Mouse (Mus musculus): ENCODE measurements around the gene Pla2g7.

Gene Pla2g7

DNA sequence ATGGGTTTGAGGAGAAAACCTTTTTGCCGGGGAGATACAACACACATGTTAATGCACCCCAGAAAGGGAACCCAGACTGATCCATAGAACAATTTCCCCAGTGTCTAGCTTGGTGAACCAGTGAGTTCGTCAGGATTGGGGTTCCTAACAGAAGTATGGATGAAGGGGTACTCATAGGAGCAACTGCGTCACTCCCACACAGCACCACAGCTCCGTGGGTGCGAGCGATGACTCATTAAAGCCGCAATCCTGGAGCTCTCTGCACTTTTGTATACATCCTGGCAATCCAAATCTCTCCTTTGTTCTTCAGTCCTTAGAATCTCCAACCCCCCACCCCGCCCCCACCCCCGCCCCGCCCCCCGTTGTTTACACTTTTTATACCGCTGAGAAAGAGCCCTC lies 306 bp upstream of the Pla2g7 start:
- in situ Hi-C loops (cut with MboI; ENCODE audit: low pct_unique_long_range_greater_than_20kb in 1 of 2, low sequenced_read_pairs in 2 of 2, unreplicated experiment in 1 of 2), result no loop called here

DNA sequence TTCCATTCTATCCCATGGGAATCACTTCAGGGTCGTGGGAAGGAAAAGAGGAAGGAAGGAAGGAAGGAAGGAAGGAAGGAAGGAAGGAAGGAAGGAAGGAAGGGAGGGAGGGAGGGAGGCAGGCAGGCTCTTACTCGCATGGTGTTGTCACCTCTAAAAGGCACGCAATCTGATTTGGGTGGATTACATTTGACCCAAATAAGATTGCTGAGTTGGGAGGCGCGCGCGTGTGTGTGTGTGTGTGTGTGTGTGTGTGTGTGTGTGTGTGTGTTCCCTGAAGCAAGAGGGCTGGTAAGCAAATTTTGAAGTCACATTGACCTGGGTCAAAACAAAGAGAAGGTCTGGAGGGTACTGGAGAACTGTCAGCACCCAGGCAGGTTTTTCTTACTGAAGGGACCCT lies 1.4 kb downstream of the Pla2g7 start:
- in situ Hi-C loops (cut with MboI; ENCODE audit: low pct_unique_long_range_greater_than_20kb in 1 of 2, low sequenced_read_pairs in 2 of 2, unreplicated experiment in 1 of 2), result no loop called here

DNA sequence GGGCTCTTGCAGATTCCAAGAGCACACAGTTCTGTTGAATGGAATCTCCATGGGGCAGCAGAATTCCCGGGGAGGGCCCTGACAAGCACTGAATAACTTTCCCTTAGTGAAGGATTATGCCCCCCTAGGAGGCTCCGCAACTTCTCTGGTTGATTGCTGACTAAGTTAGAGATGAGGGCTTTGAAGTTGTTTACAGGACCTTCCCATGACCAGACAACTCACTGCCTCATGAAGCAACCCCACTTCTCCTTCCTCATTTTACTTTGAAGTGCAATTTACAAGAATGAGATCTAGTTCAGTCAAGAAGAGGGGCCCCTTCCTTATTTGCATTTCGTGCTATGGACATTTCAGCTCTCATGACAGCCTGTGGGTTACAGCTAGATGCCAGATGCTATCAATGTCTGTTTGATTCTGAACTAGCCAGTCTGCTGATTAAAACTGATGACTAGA lies 5.8 kb downstream of the Pla2g7 start:
- in situ Hi-C loops (cut with MboI; ENCODE audit: low pct_unique_long_range_greater_than_20kb in 1 of 2, low sequenced_read_pairs in 2 of 2, unreplicated experiment in 1 of 2), result no loop called here

DNA sequence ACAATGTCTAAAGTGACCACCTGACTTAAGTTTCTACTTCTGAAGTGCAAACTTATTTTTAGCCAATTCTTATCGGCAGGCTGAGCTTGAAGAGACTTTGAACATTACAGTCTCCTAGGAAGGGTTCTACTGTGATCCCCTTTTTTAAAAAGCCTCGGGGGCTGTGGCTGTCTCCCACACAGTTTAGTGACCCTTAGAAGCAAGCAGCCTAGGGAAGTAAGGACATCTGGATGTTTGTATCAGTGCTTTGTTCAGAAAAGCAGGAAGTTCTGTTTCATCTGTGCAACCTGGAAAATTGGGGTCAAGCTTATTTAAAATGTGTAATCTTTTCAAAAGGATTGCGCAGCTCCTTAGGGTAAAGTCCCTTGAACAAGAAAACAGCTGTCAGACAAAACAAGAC lies 12.6 kb downstream of the Pla2g7 start:
- in situ Hi-C loops (cut with MboI; ENCODE audit: low pct_unique_long_range_greater_than_20kb in 1 of 2, low sequenced_read_pairs in 2 of 2, unreplicated experiment in 1 of 2), result no loop called here

DNA sequence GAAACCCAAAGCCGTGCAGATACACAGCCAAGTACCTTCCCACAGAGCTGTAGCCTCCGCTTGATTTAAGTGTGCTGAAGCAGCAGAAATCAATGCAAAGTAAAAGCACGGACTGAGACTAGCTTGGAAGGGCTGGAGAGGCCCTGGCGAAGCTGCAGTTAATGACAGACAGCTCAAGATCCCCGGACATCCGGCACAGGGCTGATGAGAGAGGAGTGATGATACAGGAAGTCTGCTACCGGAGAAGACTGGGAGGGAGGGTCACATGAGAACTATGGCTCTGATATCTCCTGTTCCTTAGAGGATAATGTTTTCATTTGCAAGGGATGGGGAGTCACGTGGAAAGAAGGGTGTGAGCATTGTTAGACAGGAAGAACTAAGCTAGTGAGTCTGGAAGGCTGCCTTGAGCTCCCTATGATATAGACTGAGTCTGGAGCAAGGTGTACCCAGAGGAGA lies 13.1 kb downstream of the Pla2g7 start:
- in situ Hi-C loops (cut with MboI; ENCODE audit: low pct_unique_long_range_greater_than_20kb in 1 of 2, low sequenced_read_pairs in 2 of 2, unreplicated experiment in 1 of 2), result no loop called here

DNA sequence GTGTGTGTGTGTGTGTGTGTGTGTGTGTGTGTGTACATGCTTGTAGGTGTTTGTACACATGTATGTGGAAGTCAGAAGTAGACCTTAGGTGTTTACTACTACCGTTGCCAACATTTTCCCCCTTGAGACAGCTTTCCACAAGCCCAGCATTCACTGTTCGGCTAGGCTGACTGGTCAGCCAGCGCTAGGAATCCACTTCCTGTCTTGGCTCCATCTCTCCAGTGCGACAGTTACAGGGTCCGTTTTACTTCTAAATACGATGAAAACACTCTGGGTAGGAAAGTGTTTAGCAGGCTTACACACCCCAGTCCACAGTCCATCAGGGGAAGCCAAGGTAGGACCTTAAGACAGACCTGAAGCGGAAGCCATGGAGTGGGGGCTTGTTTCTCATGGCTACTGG lies 16.9 kb downstream of the Pla2g7 start:
- in situ Hi-C loops (cut with MboI; ENCODE audit: low pct_unique_long_range_greater_than_20kb in 1 of 2, low sequenced_read_pairs in 2 of 2, unreplicated experiment in 1 of 2), result no loop called here

DNA sequence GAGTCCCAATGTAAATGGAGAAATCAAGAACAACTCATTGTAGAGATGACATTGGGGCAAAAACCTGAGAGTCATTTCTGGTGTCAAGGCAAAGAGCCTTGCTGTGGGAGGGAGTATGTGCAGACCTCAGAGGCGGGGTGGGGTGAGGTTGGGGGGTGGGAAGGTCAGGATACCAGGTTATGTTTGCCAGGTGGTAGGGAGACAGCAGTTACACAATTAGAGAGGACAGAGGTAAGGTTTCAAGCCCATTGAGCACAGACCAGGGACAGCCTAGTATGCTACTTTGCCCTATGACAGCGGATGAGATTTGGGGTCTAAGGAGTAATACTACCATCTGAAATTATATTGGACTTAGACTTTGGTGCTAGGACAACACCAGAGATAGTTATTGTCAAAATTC lies 19.4 kb downstream of the Pla2g7 start:
- in situ Hi-C loops (cut with MboI; ENCODE audit: low pct_unique_long_range_greater_than_20kb in 1 of 2, low sequenced_read_pairs in 2 of 2, unreplicated experiment in 1 of 2), result no loop called here

DNA sequence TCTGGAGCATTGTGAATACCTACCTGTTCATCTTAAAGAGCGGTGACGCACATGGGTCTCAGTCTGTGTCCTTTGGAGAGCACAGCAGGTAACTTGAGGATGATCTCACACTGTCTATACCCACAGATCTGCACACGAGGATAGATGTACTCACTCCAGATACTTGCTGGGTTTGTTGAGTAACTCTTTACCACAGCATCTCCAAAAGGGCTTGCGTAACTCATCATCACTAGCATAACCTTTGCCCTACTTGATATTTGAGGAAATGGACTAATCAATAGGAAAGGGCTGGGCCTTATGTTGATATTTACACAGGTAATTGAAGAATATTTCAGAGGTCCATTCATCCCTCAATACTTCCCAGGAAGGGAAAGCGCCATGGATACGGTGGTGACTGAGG lies 21.9 kb downstream of the Pla2g7 start:
- in situ Hi-C loops (cut with MboI; ENCODE audit: low pct_unique_long_range_greater_than_20kb in 1 of 2, low sequenced_read_pairs in 2 of 2, unreplicated experiment in 1 of 2), result loop anchor here in 1 of 2 experiments (10.0 kb wide), 1 partner anchor 55 kb away; no protein-coding TSS in a partner anchor

DNA sequence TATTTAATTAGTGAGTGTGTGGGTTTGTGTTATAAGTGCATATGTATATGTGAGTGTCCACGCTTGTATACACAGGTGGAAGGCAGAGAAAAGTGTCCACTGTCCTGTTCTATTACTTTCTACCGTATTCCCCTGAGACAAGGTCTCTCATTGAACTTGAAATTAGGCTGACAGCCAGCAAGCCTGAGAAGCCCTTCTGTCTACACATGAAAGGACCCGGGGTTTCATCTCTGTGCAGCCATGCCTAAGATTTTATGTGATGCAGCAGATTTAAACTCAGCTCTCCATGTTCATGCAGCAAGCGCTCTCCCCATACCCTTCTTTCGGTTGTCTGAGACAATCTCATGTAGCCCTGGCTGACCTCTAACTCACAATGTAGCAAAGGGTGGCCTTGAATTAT lies 22.6 kb downstream of the Pla2g7 start:
- in situ Hi-C loops (cut with MboI; ENCODE audit: low pct_unique_long_range_greater_than_20kb in 1 of 2, low sequenced_read_pairs in 2 of 2, unreplicated experiment in 1 of 2), result loop anchor here in 1 of 2 experiments (10.0 kb wide), 1 partner anchor 56 kb away; no protein-coding TSS in a partner anchor

DNA sequence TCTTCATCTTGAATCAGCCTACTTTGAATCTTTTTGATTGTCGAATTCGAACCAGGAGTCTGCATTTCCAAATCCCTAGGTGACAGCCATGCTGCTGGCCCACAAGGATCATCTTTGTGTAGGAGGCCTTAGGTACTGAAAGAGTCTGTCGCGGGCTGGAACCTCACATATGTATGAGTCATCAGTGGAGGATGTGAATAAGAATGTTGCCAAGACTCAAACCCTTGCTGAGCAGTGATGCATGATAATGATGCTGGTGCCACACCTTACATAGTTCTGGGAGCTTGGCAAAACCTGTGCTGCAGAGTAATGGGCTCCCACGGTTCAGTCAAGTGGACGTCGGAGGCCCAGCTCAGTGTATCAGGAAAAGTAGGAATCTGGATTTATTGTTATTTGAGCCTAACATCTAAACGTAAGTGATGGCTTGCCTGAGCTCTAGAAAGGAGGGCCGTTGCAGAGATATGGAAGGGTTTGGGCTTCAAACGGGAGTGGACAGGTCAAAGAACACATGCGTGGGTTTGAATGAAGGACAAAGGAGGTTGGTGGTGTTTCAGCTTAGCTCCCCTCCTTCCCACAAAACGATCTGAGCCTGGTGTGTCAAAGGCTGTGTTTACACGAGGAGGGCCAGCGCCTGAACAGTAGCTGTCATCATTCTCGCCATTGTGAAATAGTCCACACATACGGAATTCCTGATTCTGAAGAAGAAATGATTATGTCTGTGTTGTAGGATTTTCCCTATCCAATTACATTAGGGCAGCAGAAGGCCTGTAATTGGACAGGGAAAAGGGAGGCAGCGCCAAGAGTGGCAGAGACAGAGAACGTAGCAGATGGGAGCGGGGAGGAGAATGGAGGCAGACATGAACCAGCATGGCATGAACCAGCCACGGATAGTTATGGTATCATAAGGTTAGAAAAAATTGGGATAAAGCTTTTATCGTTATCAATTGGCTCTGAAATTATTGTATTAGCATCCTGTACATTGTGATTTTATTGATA lies 24.7 kb downstream of the Pla2g7 start:
- in situ Hi-C loops (cut with MboI; ENCODE audit: low pct_unique_long_range_greater_than_20kb in 1 of 2, low sequenced_read_pairs in 2 of 2, unreplicated experiment in 1 of 2), result loop anchor here in 1 of 2 experiments (10.0 kb wide), 1 partner anchor 58 kb away; no protein-coding TSS in a partner anchor

DNA sequence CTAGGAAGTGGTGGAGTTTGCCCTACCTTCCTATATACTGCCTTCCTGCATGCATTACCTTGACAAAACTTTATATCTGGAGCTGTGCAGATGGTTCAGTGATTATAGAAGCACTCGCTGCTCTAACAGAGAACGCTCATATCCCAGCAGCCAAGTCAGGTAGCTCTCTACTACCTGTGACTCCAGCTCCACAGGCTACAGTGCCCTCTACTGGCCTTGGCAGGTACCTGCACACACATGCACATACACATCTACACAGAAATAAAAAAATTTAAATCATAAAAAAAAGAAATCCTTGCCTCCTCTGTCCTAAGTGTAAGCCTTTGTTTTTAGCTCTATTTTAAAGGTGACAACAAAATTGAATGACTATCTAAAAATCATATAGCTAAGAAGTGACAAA lies 29.8 kb downstream of the Pla2g7 start:
- in situ Hi-C loops (cut with MboI; ENCODE audit: low pct_unique_long_range_greater_than_20kb in 1 of 2, low sequenced_read_pairs in 2 of 2, unreplicated experiment in 1 of 2), result loop anchor here in 1 of 2 experiments (10.0 kb wide), 1 partner anchor 63 kb away; no protein-coding TSS in a partner anchor

DNA sequence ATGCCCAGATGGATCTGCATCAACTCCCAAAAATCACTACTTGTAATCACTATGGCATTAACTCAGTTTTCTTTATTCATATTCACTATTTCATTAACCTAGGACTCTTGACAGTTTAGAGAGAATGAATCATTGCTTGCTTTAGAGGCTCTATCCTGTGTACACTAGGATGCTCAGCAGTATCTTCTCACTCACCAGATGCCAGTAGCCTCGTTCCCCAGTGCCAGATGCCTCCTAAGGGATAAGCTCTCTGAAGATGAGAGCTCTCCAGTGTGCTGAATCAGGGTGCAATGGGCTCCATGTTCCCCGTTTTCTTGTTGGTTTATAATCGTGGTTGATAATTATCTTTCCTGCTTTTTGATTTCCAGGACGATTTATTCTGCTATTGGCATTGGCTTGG lies 30.8 kb downstream of the Pla2g7 start:
- in situ Hi-C loops (cut with MboI; ENCODE audit: low pct_unique_long_range_greater_than_20kb in 1 of 2, low sequenced_read_pairs in 2 of 2, unreplicated experiment in 1 of 2), result loop anchor here in 1 of 2 experiments (10.0 kb wide), 1 partner anchor 64 kb away; no protein-coding TSS in a partner anchor

DNA sequence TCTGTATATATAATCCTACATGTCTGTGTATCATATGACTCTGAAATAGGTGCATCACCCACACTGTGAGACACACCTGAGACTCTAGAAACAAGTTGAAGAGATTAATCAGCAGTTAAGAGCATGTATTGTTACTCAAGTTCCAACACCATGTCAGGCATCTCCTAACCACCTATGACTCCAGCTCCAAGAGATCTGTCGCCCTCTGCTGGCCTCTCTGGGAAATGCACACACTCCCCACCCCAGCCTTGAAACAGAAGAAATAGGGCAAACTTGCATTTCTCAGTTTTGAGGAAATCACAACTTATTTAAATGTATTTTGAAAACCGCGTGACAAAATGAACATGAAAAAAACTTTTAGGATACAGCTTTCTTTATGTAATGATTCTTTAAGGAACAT lies 38.8 kb downstream of the Pla2g7 start:
- in situ Hi-C loops (cut with MboI; ENCODE audit: low pct_unique_long_range_greater_than_20kb in 1 of 2, low sequenced_read_pairs in 2 of 2, unreplicated experiment in 1 of 2), result loop anchor here (5.0 to 25.0 kb wide), 2 partner anchors 89 to 344 kb away; partner anchors contain the start of gene Adgrf1 (in 1 of the 2)

DNA sequence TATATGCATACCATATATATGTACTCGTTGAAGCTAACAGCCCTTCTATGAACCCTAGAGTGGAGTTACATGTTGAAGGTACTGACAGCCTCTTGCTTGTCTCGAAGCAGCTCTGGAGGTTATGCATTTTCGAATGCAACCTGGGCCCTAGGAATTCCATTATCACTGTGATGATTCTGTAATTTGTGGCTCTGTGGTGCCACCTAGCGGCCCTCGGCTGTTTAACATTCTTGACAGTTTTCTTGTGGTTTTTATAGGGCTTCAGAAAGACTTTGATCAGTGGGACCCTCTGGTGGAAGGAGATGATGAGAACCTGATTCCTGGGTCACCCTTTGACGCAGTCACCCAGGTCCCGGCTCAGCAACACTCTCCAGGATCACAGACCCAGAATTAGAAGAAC lies 43.7 kb downstream of the Pla2g7 start:
- in situ Hi-C loops (cut with MboI; ENCODE audit: low pct_unique_long_range_greater_than_20kb in 1 of 2, low sequenced_read_pairs in 2 of 2, unreplicated experiment in 1 of 2), result loop anchor here (10.0 to 25.0 kb wide), 3 partner anchors 287 to 349 kb away; partner anchors contain the start of gene Adgrf1 (in 1 of the 2)

DNA sequence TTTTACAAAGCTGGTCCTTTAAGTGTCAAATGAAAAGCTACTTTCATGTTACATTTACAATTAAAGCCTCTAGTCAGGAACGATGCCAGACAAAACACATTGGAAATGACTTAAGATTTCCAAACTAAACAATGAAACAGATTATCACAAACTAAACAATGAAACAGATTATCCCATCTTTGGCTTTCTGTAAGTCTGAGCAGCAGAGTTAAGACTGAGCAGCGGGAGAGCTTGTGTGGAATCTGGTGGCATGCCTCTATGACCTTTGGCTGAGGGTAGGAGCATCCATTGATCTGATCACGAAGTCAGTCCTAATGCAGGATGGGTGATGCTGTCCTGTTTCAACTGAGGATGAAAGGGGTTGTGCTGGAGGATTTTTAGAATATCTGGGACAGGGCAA lies 44.3 kb downstream of the Pla2g7 start:
- in situ Hi-C loops (cut with MboI; ENCODE audit: low pct_unique_long_range_greater_than_20kb in 1 of 2, low sequenced_read_pairs in 2 of 2, unreplicated experiment in 1 of 2), result loop anchor here (10.0 to 25.0 kb wide), 3 partner anchors 287 to 350 kb away; partner anchors contain the start of gene Adgrf1 (in 1 of the 2)

DNA sequence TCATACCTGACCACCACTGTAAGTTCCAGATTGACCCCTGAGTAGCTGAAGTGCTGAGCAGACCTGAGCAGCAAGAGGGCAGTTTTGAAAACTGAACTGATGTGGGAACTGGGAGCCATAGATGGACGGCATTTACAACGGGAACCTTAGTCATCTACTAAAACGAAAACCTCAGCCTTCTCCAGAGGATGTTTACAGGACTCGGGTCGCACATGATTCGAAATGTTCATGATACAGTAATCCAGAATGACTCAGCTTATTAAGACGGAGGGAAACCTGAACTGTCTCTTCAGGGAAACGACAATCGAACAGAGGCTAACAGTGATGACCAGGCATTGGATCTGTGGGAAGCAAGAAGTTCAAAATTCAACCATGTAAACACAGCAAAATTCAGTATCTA lies 51.3 kb downstream of the Pla2g7 start:
- in situ Hi-C loops (cut with MboI; ENCODE audit: low pct_unique_long_range_greater_than_20kb in 1 of 2, low sequenced_read_pairs in 2 of 2, unreplicated experiment in 1 of 2), result loop anchor here (10.0 to 25.0 kb wide), 3 partner anchors 294 to 357 kb away; partner anchors contain the start of gene Adgrf1 (in 1 of the 2)

DNA sequence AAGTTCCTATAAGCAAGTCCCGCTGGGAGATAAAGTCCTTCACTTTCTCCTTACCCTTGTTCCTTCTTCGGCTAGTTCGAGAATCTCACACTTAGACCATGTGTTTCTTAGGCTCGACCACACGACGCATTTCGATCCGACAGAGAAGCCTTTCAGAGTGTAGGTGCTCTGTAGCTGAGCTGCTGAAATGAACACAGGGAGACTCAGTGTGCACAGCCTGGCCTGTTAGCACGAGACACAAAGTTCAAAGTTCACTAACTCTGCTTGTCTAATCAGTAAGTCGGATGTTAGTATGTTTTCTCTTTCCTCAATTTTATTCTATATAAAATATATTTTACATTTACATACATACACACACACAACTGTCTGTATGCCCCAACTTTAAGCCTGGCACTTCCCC lies 54.2 kb downstream of the Pla2g7 start:
- in situ Hi-C loops (cut with MboI; ENCODE audit: low pct_unique_long_range_greater_than_20kb in 1 of 2, low sequenced_read_pairs in 2 of 2, unreplicated experiment in 1 of 2), result loop anchor here in 1 of 2 experiments (25.0 kb wide), 1 partner anchor 360 kb away; the partner anchor contains the start of gene Adgrf1

DNA sequence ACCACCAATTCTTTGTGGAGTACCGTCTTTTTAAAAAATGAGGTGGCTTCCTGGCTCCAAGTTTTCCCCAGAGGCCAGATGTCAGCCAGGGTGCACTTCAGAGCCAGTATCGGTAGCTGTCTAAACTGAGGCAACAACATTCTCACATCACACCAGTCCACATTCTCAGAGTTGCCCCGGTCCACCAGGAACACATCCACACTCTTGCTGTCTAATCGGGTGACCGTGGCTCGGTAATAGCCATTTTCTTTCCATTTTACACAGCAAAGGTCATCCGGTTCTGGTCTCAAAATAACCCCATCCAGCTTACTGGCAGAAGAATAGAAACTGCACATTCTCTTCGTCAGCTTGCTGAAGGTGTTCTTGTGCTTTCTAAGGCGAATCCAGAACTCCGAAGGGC lies 60.3 kb downstream of the Pla2g7 start:
- in situ Hi-C loops (cut with MboI; ENCODE audit: low pct_unique_long_range_greater_than_20kb in 1 of 2, low sequenced_read_pairs in 2 of 2, unreplicated experiment in 1 of 2), result no loop called here

DNA sequence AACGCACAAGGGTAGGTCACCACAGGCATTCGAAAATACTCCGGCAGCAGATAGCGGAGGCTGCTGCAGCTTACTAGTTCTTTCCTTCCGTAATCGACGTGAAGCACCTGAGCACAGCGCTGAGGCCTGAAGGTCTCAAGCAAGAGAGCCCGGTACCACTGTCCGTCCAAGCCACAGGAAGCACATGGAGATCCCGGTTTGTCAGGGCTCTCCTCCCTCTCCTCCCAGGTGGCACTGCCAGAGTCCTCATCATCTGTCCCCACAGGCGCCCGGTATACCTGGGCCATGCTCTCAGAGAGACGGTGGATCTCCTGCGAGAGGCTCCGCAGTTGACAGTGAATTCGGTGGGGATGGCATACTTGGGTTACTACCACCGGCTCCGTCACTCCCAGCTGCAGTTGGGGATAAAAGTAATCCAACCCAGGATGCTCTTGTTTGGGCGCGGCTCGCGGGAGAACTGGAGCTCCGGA lies 61.2 kb downstream of the Pla2g7 start:
- in situ Hi-C loops (cut with MboI; ENCODE audit: low pct_unique_long_range_greater_than_20kb in 1 of 2, low sequenced_read_pairs in 2 of 2, unreplicated experiment in 1 of 2), result no loop called here

Data from mouse embryonic stem cell (cell line).